Mouse (Mus musculus): ENCODE data around the gene Pdilt.

GRCm38 (mm10) chr7:119560452-119560835 is 37.2 kb upstream of the Pdilt start:
- no peak for TF ChIP-seq CTCF (IDR thresholded peaks at IDR 0.05; ENCODE audit: insufficient read depth, low read length)
- TF ChIP-seq POLR2A (IDR thresholded peaks at IDR 0.05; ENCODE audit: borderline replicate concordance, extremely low read depth, low read depth, low read length), result no peak
